Mouse (Mus musculus): ENCODE results near the gene A930033H14Rik. TPM values are rescaled to one million over a fixed set of nuclear protein-coding genes. Genes with fewer than 3 reads are reported as not detected.
A peak's percentile ranks its signal among the peaks of the same experiment; 100 is the strongest.

The A930033H14Rik gene
- polyA plus RNA-seq, 1 experiment from 2014 or later: 2.7 TPM

DNA sequence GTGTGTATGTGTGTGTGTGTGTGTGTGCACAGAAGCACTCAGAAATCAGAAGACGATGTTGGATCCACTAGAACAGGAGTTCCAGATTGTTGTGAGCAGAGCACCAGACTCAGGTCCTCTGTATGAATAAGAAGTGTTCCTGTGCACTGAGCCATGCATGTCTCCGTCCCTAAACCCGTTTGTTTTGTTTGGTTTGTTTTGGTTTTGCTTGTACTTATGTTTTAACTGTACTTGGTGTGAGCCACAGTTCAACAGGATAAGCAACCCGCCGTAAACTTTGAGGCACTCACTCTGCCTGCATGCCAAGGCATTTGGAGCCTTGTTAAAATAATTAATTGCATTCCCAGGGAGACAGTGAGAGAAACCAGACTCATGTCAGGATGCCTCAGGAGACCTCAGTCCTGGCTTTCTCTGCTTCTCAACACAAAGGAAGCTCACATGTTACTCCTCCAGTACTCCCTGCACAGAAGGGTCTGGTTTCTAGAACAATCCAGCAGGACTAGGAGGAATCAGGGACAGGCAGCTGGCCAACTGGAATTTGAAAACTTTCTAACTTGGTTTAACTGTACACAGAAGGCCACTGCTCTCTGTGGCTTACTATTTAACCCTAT is 40.3 kb upstream of the A930033H14Rik start:
- Histone ChIP-seq H3K27me3 (replicated peaks; ENCODE audit: control insufficient read depth, insufficient read depth, low read length) (no peaks in the 10 kb centered on the region), H3K36me3 (ENCODE audit: control insufficient read depth, insufficient read depth, low read length) (peaks cover 29% of the 10 kb centered on the region), H3K9ac (ENCODE audit: low read length) (no peak overlapping the region), H3K27ac (ENCODE audit: low read depth) (peak overlapping the region; percentile 95), H3K4me3 (ENCODE audit: low read depth, low read length) (no peak overlapping the region), H3K4me1 (replicated peaks; ENCODE audit: control insufficient read depth, insufficient read depth, low read length) (peaks cover 24% of the 10 kb centered on the region), H3K9me3 (ENCODE audit: control insufficient read depth, low read length) (no peaks in the 10 kb centered on the region), H3K4me2 (ENCODE audit: low read length) (no peak overlapping the region)
- WGBS: 19% methylated on average over 5 of the region's 5 CpGs
- ATAC-seq (replicated peaks; ENCODE audit: low FRiP score, low TSS enrichment, low read depth) (peak; percentile 86), DNase-seq (ENCODE audit: low spot score) (peak; percentile 76)

DNA sequence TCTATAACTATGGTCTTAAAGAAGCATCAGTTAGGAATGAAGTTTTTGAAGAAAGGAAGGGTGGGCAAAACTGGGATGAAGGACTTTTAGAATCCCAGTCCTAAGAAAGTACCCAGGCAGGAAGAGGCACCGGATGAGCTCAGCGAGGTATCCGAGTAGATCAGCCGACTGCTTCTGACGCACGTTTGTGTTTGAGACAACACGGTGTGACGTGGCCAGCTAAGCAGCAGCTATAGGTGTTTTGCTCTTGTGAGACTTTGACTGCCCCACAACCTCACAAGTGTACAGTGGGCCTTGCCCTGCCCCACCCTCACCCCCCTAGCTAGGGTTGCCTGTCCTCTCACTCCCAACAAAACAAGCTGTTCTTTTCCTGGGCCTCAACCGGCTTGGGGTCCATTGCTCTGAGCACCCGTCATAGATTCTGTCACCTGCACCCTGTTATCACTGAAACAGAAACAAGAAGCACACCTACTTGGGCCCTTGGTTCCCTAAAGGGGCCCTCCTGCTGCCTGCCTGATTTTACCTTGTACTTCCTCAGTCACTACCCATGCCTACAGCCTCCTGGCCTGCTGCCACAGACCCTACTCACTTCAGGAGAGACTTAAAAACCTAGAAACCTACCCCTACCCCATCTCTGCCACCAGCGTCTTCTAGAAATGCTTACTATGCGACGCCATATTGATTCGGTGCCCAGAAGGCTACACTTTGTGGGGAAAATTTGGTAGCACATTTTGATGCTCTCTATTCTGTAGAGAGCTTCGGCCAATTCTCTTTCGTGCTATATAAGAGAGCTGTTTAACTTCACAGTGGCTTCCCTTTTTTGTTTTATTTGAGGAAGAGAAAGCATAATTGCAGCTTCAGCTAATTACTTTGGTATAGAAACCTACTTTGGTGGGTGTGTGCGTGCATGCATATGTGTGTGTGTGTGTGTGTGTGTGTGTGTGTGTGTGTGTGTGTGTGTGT is 39.5 kb upstream of the A930033H14Rik start:
- no peak overlapping the region for H3K4me2 ChIP-seq (ENCODE audit: low read length)
- 79% methylated on average over 17 of the region's 17 CpGs for WGBS
- H3K9ac ChIP-seq (ENCODE audit: low read length): no peak overlapping the region
- H3K27ac ChIP-seq (ENCODE audit: low read depth): peak overlapping the region; percentile 95
- no peaks in the 10 kb centered on the region for H3K9me3 ChIP-seq (ENCODE audit: control insufficient read depth, low read length)
- ATAC-seq (replicated peaks; ENCODE audit: low FRiP score, low TSS enrichment, low read depth): no peak
- DNase-seq (ENCODE audit: low spot score): no peak
- no peak overlapping the region for H3K4me3 ChIP-seq (ENCODE audit: low read depth, low read length)
- H3K27me3 ChIP-seq (replicated peaks; ENCODE audit: control insufficient read depth, insufficient read depth, low read length): no peaks in the 10 kb centered on the region
- H3K4me1 ChIP-seq (replicated peaks; ENCODE audit: control insufficient read depth, insufficient read depth, low read length): peaks cover 24% of the 10 kb centered on the region
- peaks cover 26% of the 10 kb centered on the region for H3K36me3 ChIP-seq (ENCODE audit: control insufficient read depth, insufficient read depth, low read length)

DNA sequence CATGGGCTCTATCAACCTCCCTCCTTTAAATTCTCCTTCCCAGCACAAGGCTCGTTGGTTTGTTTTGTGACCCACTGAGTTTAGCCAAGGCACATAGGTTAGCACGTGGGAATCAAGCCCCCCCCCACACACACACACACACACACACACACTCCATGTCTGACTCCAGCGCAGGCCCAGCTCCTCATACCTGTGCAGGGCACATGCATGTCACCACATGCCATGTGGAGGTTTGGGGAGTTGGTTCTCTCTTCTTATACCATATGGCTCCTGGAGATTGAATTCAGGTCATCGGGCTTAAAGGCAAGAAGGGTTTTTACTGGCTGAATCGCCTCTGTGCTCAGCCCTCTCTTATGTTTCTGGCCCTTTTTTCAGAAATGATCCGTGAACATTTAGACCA is 38.4 kb upstream of the A930033H14Rik start:
- ATAC-seq (replicated peaks; ENCODE audit: low FRiP score, low TSS enrichment, low read depth): no peak
- 88% methylated on average over 6 of the region's 6 CpGs for WGBS

DNA sequence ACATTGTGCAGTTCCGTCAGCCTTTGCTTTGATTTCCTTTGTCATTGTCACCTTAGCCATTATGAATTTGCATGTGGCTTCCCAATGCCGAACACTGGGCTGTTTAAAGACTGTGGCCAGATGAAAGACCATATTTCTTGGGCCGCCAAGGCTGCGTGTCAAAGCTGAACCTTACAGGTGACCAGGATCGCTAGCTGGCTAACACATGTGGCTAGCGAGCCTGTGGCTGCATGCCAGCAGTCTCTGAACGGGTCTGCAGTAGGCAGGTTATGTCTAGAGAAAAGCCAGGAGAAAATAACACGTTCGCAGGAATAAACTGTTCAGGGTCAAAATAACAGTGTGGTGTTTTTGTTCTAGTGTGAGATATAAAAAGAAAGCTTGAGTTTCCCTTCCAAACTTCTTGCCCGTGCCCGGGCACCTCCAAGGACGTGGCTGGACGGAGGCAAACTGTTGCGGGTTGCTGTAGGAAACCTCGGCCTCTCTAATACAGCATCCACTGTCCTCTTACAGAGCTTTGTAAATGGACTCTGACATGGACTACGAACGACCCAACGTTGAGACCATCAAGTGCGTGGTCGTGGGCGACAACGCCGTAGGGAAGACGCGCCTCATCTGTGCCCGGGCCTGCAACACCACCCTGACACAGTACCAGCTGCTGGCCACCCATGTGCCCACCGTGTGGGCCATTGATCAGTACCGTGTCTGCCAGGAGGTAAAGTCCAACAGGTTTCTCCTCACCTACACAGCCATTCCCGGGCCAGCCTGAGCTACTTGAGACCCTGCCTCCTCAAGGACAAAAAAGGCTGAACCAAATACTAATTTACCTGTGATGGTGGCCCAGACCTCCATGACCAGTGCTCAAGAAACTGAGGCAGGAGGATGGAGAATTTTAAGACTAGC is 35.6 kb upstream of the A930033H14Rik start:
- no peak overlapping the region for H3K4me3 ChIP-seq (ENCODE audit: low read depth, low read length)
- no peaks in the 10 kb centered on the region for H3K27me3 ChIP-seq (replicated peaks; ENCODE audit: control insufficient read depth, insufficient read depth, low read length)
- ATAC-seq (replicated peaks; ENCODE audit: low FRiP score, low TSS enrichment, low read depth): no peak
- H3K9ac ChIP-seq (ENCODE audit: low read length): no peak overlapping the region
- WGBS: 85% methylated on average over 29 of the region's 29 CpGs
- DNase-seq (ENCODE audit: low spot score): no peak
- H3K36me3 ChIP-seq (ENCODE audit: control insufficient read depth, insufficient read depth, low read length): peaks cover 21% of the 10 kb centered on the region
- no peaks in the 10 kb centered on the region for H3K9me3 ChIP-seq (ENCODE audit: control insufficient read depth, low read length)
- no peak overlapping the region for H3K27ac ChIP-seq (ENCODE audit: low read depth)
- no peak overlapping the region for H3K4me2 ChIP-seq (ENCODE audit: low read length)
- H3K4me1 ChIP-seq (replicated peaks; ENCODE audit: control insufficient read depth, insufficient read depth, low read length): peaks cover 14% of the 10 kb centered on the region

More for the DNA sequence above, 38.4 kb upstream of the A930033H14Rik start:
- no peak overlapping the region for H3K4me3 ChIP-seq (ENCODE audit: low read depth, low read length)
- peaks cover 21% of the 10 kb centered on the region for H3K36me3 ChIP-seq (ENCODE audit: control insufficient read depth, insufficient read depth, low read length)
- no peak overlapping the region for H3K4me2 ChIP-seq (ENCODE audit: low read length)
- peaks cover 24% of the 10 kb centered on the region for H3K4me1 ChIP-seq (replicated peaks; ENCODE audit: control insufficient read depth, insufficient read depth, low read length)
- no peaks in the 10 kb centered on the region for H3K27me3 ChIP-seq (replicated peaks; ENCODE audit: control insufficient read depth, insufficient read depth, low read length)
- no peaks in the 10 kb centered on the region for H3K9me3 ChIP-seq (ENCODE audit: control insufficient read depth, low read length)
- H3K27ac ChIP-seq (ENCODE audit: low read depth): no peak overlapping the region
- no peak overlapping the region for H3K9ac ChIP-seq (ENCODE audit: low read length)
- no peak for DNase-seq (ENCODE audit: low spot score)

DNA sequence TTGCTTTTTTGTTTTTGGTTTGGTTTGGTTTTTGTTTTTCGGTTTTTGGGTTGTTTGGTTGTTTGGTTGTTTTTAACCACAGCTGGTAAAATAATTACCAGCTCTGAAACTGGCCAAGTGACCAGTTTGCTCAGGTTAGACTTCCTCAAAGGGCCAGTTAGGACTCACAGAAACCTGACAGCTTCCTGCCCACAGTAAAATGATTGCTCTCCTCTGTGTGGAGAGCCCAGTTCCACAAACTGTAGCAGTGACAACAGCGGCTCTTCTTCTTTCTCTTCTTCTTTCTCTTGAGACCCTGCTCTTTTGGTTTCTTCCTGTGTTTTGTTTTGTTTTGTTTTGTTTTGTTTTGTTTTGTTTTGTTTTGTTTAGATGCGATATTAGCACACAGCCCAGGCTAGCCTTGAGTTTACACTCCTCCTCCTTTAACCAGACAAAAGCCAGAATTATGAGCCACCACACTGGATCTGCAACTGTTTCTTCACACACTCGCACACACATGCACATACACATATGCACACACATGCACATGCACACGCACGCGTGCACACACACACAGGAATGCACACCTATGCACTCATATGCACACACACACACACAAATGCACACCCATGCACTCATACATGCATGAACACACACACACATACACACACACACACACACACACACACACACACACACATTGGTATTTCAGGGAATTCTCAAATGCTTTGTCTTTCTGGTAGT is 34.6 kb upstream of the A930033H14Rik start:
- Histone ChIP-seq H3K9ac (ENCODE audit: low read length) (no peak overlapping the region), H3K36me3 (ENCODE audit: control insufficient read depth, insufficient read depth, low read length) (peaks cover 21% of the 10 kb centered on the region), H3K4me1 (replicated peaks; ENCODE audit: control insufficient read depth, insufficient read depth, low read length) (peaks cover 9% of the 10 kb centered on the region; the same call in 1 of the 2 replicates), H3K27me3 (replicated peaks; ENCODE audit: control insufficient read depth, insufficient read depth, low read length) (no peaks in the 10 kb centered on the region), H3K27ac (ENCODE audit: low read depth) (no peak overlapping the region), H3K4me3 (ENCODE audit: low read depth, low read length) (no peak overlapping the region), H3K9me3 (ENCODE audit: control insufficient read depth, low read length) (no peaks in the 10 kb centered on the region), H3K4me2 (ENCODE audit: low read length) (no peak overlapping the region)
- no peak for DNase-seq (ENCODE audit: low spot score)
- no peak for ATAC-seq (replicated peaks; ENCODE audit: low FRiP score, low TSS enrichment, low read depth)
- 92% methylated on average over 7 of the region's 7 CpGs for WGBS

DNA sequence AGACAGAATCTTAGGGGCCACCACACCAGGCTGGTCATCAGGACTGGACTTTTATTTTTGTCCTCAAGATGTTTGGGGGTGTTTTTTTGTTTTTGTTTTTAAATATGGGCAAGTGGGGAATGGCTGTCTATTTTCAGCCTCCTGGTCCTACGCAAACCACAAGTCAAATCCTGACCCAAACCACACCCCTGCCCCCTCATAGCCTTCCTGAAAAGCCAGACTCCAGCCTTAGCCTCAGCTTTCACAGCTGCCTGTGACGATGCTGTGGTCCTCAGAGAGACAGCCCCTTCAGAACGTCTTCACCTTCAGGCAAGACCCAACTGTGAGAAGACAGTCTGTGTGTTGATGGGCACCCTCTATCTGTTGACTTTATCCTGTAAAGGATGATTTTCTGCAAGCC is 33.9 kb upstream of the A930033H14Rik start:
- Histone ChIP-seq H3K4me1 (replicated peaks; ENCODE audit: control insufficient read depth, insufficient read depth, low read length) (peaks cover 2% of the 10 kb centered on the region; the same call in 1 of the 2 replicates), H3K36me3 (ENCODE audit: control insufficient read depth, insufficient read depth, low read length) (peaks cover 21% of the 10 kb centered on the region), H3K27ac (ENCODE audit: low read depth) (no peak overlapping the region), H3K9ac (ENCODE audit: low read length) (no peak overlapping the region), H3K4me2 (ENCODE audit: low read length) (no peak overlapping the region), H3K27me3 (replicated peaks; ENCODE audit: control insufficient read depth, insufficient read depth, low read length) (no peaks in the 10 kb centered on the region), H3K9me3 (ENCODE audit: control insufficient read depth, low read length) (no peaks in the 10 kb centered on the region), H3K4me3 (ENCODE audit: low read depth, low read length) (no peak overlapping the region)
- DNase-seq (ENCODE audit: low spot score) (no peak), ATAC-seq (replicated peaks; ENCODE audit: low FRiP score, low TSS enrichment, low read depth) (no peak)
- WGBS: 75% methylated on average over 3 of the region's 3 CpGs

DNA sequence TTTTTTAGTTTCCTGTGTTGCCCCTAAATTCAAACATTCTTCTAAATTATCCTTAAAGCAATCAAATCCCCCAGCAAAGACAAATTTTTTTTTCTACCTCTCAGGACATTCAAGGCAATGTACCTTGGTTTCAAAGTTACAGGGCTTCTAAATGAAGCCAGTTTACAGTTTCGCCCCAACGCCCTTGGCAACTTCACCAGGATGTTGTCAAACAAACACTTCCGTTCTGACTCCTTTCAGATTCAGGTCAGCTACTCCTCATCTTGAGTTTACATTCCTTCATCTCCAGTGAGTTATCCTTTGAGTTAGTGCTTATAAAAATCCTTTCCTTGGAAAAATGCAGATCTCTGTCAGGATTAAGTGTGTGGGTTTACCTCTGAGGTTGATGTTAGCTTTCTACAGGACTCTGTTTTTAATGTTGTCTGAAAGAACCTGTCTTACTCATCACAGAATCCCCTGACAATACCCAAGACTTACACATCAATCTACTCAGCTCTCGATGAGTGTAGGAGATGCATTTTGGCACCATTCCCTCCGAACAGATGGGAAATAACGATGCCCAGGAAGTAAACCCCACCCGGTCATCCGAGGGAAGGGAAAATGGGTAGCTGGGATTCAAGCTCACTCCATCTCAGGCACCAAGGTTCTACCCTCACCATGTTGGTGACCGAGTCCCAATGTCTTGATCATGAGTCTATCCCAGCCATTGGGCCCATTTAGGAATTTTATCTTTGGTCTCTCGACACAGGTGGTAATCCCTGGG is 33.2 kb upstream of the A930033H14Rik start:
- H3K4me3 ChIP-seq (ENCODE audit: low read depth, low read length): no peak overlapping the region
- H3K4me1 ChIP-seq (replicated peaks; ENCODE audit: control insufficient read depth, insufficient read depth, low read length): peaks cover 2% of the 10 kb centered on the region; the same call in 1 of the 2 replicates
- WGBS: 62% methylated on average over 10 of the region's 10 CpGs

More for the DNA sequence above, 33.2 kb upstream of the A930033H14Rik start:
- no peaks in the 10 kb centered on the region for H3K27me3 ChIP-seq (replicated peaks; ENCODE audit: control insufficient read depth, insufficient read depth, low read length)
- no peak for ATAC-seq (replicated peaks; ENCODE audit: low FRiP score, low TSS enrichment, low read depth)
- DNase-seq (ENCODE audit: low spot score): no peak
- no peak overlapping the region for H3K4me2 ChIP-seq (ENCODE audit: low read length)
- no peak overlapping the region for H3K9ac ChIP-seq (ENCODE audit: low read length)
- H3K9me3 ChIP-seq (ENCODE audit: control insufficient read depth, low read length): no peaks in the 10 kb centered on the region
- H3K27ac ChIP-seq (ENCODE audit: low read depth): no peak overlapping the region
- peaks cover 21% of the 10 kb centered on the region for H3K36me3 ChIP-seq (ENCODE audit: control insufficient read depth, insufficient read depth, low read length)
